Mouse (Mus musculus): ENCODE data around the gene 2510039O18Rik. TPM values are rescaled to one million over a fixed set of nuclear protein-coding genes. Genes with fewer than 3 reads are reported as not detected.

The 2510039O18Rik gene
- polyA plus RNA-seq (2015; fragmentation: Illumina TruSeq; extraction: RNeasy Lipid Tissue Mini Kit (QIAGEN cat#74804); ENCODE audit: low read depth, low replicate concordance): 16.0 TPM

GRCm38 (mm10) chr4:147940576-147941044 lies at the start of gene 2510039O18Rik:
TSS of gene 2510039O18Rik (plus strand) at chr4:147940895.

GRCm38 (mm10) chr4:147904313-147905089 lies 36.2 kb upstream of the 2510039O18Rik start, which contains the start of gene Mfn2:
TSS of gene Mfn2 (minus strand) at chr4:147904704.

GRCm38 (mm10) chr4:147936331-147936954 lies 4.3 kb upstream of the 2510039O18Rik start, which contains the start of gene Plod1:
TSS of gene Plod1 (minus strand) at chr4:147936767.

GRCm38 (mm10) chr4:147985205-147986132 lies 44.8 kb downstream of the 2510039O18Rik start, which contains the start of gene Nppb:
TSS of gene Nppb (plus strand) at chr4:147985788.

Other genes starting within 250 kb of the 2510039O18Rik start
- gene Zfp534, start 238.3 kb upstream of the 2510039O18Rik start, polyA plus RNA-seq (2015; fragmentation: Illumina TruSeq; extraction: RNeasy Lipid Tissue Mini Kit (QIAGEN cat#74804); ENCODE audit: low read depth, low replicate concordance): not detected
- gene Zfp984, start 131.1 kb upstream of the 2510039O18Rik start, polyA plus RNA-seq (2015; fragmentation: Illumina TruSeq; extraction: RNeasy Lipid Tissue Mini Kit (QIAGEN cat#74804); ENCODE audit: low read depth, low replicate concordance): 4.8 TPM
- 12.1 TPM for gene Zfp933, start 92.5 kb upstream of the 2510039O18Rik start, polyA plus RNA-seq (2015; fragmentation: Illumina TruSeq; extraction: RNeasy Lipid Tissue Mini Kit (QIAGEN cat#74804); ENCODE audit: low read depth, low replicate concordance)
- 25.1 TPM for gene Miip, start 72.1 kb upstream of the 2510039O18Rik start, polyA plus RNA-seq (2015; fragmentation: Illumina TruSeq; extraction: RNeasy Lipid Tissue Mini Kit (QIAGEN cat#74804); ENCODE audit: low read depth, low replicate concordance)
- gene Fv1, start 71.9 kb upstream of the 2510039O18Rik start, polyA plus RNA-seq (2015; fragmentation: Illumina TruSeq; extraction: RNeasy Lipid Tissue Mini Kit (QIAGEN cat#74804); ENCODE audit: low read depth, low replicate concordance): 10.3 TPM
- gene Mfn2, start 36.2 kb upstream of the 2510039O18Rik start, polyA plus RNA-seq (2015; fragmentation: Illumina TruSeq; extraction: RNeasy Lipid Tissue Mini Kit (QIAGEN cat#74804); ENCODE audit: low read depth, low replicate concordance): 126 TPM
- 20.9 TPM for gene Plod1, start 4.1 kb upstream of the 2510039O18Rik start, polyA plus RNA-seq (2015; fragmentation: Illumina TruSeq; extraction: RNeasy Lipid Tissue Mini Kit (QIAGEN cat#74804); ENCODE audit: low read depth, low replicate concordance)
- not detected for gene Nppb, start 44.9 kb downstream of the 2510039O18Rik start, polyA plus RNA-seq (2015; fragmentation: Illumina TruSeq; extraction: RNeasy Lipid Tissue Mini Kit (QIAGEN cat#74804); ENCODE audit: low read depth, low replicate concordance)
- 0.59 TPM for gene Nppa, start 59.8 kb downstream of the 2510039O18Rik start, polyA plus RNA-seq (2015; fragmentation: Illumina TruSeq; extraction: RNeasy Lipid Tissue Mini Kit (QIAGEN cat#74804); ENCODE audit: low read depth, low replicate concordance)
- gene Clcn6, start 97.9 kb downstream of the 2510039O18Rik start, polyA plus RNA-seq (2015; fragmentation: Illumina TruSeq; extraction: RNeasy Lipid Tissue Mini Kit (QIAGEN cat#74804); ENCODE audit: low read depth, low replicate concordance): 48.2 TPM
- gene Mthfr, start 98.2 kb downstream of the 2510039O18Rik start, polyA plus RNA-seq (2015; fragmentation: Illumina TruSeq; extraction: RNeasy Lipid Tissue Mini Kit (QIAGEN cat#74804); ENCODE audit: low read depth, low replicate concordance): 21.7 TPM
- 5.9 TPM for gene Agtrap, start 147.1 kb downstream of the 2510039O18Rik start, polyA plus RNA-seq (2015; fragmentation: Illumina TruSeq; extraction: RNeasy Lipid Tissue Mini Kit (QIAGEN cat#74804); ENCODE audit: low read depth, low replicate concordance)
- gene Mad2l2, start 189.5 kb downstream of the 2510039O18Rik start, polyA plus RNA-seq (2015; fragmentation: Illumina TruSeq; extraction: RNeasy Lipid Tissue Mini Kit (QIAGEN cat#74804); ENCODE audit: low read depth, low replicate concordance): 12.5 TPM
- gene Draxin, start 189.8 kb downstream of the 2510039O18Rik start, polyA plus RNA-seq (2015; fragmentation: Illumina TruSeq; extraction: RNeasy Lipid Tissue Mini Kit (QIAGEN cat#74804); ENCODE audit: low read depth, low replicate concordance): 0.27 TPM
- 32.3 TPM for gene Fbxo6, start 211.2 kb downstream of the 2510039O18Rik start, polyA plus RNA-seq (2015; fragmentation: Illumina TruSeq; extraction: RNeasy Lipid Tissue Mini Kit (QIAGEN cat#74804); ENCODE audit: low read depth, low replicate concordance)
- gene Fbxo44, start 219.6 kb downstream of the 2510039O18Rik start, polyA plus RNA-seq (2015; fragmentation: Illumina TruSeq; extraction: RNeasy Lipid Tissue Mini Kit (QIAGEN cat#74804); ENCODE audit: low read depth, low replicate concordance): 200 TPM
- 117 TPM for gene Fbxo2, start 219.7 kb downstream of the 2510039O18Rik start, polyA plus RNA-seq (2015; fragmentation: Illumina TruSeq; extraction: RNeasy Lipid Tissue Mini Kit (QIAGEN cat#74804); ENCODE audit: low read depth, low replicate concordance)